Mouse (Mus musculus) limb, embryonic 10.5 days (tissue): ENCODE results near the gene Slc35e4. TPM values are rescaled to one million over a fixed set of nuclear protein-coding genes. Genes with fewer than 3 reads are reported as not detected.

ENCODE experiments used
- DNase-seq: peaks from one replicate; pipeline ENCODE4 v3.0.0-alpha.2; 2017; ENCODE audit warnings: low spot score
- H3K27ac ChIP-seq: fragments of 300-500 bp; sonication (generic); 2 replicates; pipeline ENCODE4 v1.5.1; 2016; ENCODE audit warnings: mild to moderate bottlenecking
- H3K27me3 ChIP-seq: fragments of 300-500 bp; sonication (generic); 2 replicates; pipeline ENCODE4 v1.6.1; 2016; ENCODE audit warnings: low read depth, mild to moderate bottlenecking; ENCODE audit not compliant: poor library complexity, severe bottlenecking
- H3K36me3 ChIP-seq: fragments of 300-500 bp; sonication (generic); 2 replicates; pipeline ENCODE4 v1.6.1; 2016; ENCODE audit warnings: mild to moderate bottlenecking, moderate library complexity
- H3K4me1 ChIP-seq: fragments of 300-500 bp; sonication (generic); 2 replicates; pipeline ENCODE4 v1.6.1; 2016
- H3K4me3 ChIP-seq: fragments of 300-500 bp; sonication (generic); 2 replicates; pipeline ENCODE4 v1.5.1; 2016; ENCODE audit warnings: mild to moderate bottlenecking, moderate library complexity
- H3K9me3 ChIP-seq: fragments of 300-500 bp; sonication (generic); replicated peaks from 2 replicates; pipeline ENCODE4 v1.6.1; 2016; ENCODE audit warnings: mild to moderate bottlenecking
- whole genome bisulfite sequencing: fragments of 180-500 bp; shearing (Covaris S2); methylation state at CpG from one replicate; pipeline ENCODE4 v1.1.7; 2016; 5-methylcytosine and 5-hydroxymethylcytosine counted together
- polyA plus RNA-seq: library from polyadenylated mRNA; unstranded; fragments of >200 nt; fragmentation: Nextera tagmentation; extraction: Ambion mirVana; gene quantifications from 2 replicates; pipeline ENCODE4 v1.2.1, GENCODE M21; 2016

Slc35e4 gene
- polyA plus RNA-seq, 1 experiment from 2014 or later: 2.6 TPM

- no peaks in the 10 kb centered on the region for H3K36me3 ChIP-seq
- DNase-seq: no peak
Observed at GRCm38 (mm10) chr11:3887331-3887730, 27.1 kb downstream of the Slc35e4 start.

GRCm38 (mm10) chr11:3883711-3884110 lies 30.8 kb downstream of the Slc35e4 start:
- Histone ChIP-seq H3K36me3 (no peaks in the 10 kb centered on the region), H3K4me1 (peaks cover 6% of the 10 kb centered on the region), H3K4me3 (no peak overlapping the region), H3K9me3 (no peaks in the 10 kb centered on the region), H3K27ac (no peak overlapping the region), H3K27me3 (no peaks in the 10 kb centered on the region)
- 97% methylated on average over 3 of the region's 3 CpGs for WGBS
- DNase-seq: no peak

More at GRCm38 (mm10) chr11:3887331-3887730, 27.1 kb downstream of the Slc35e4 start:
- H3K27me3 ChIP-seq: no peaks in the 10 kb centered on the region
- WGBS: 82% methylated on average over 5 of the region's 5 CpGs
- H3K4me1 ChIP-seq: peaks cover 6% of the 10 kb centered on the region
- no peaks in the 10 kb centered on the region for H3K9me3 ChIP-seq
- no peak overlapping the region for H3K27ac ChIP-seq
- no peak overlapping the region for H3K4me3 ChIP-seq

- WGBS: 40% methylated on average over 2 of the region's 2 CpGs
- Histone ChIP-seq H3K27ac (no peak overlapping the region), H3K9me3 (no peaks in the 10 kb centered on the region), H3K4me3 (no peak overlapping the region), H3K27me3 (no peaks in the 10 kb centered on the region), H3K4me1 (peaks cover 1% of the 10 kb centered on the region; the same call in 1 of the 2 replicates), H3K36me3 (no peaks in the 10 kb centered on the region)
- DNase-seq: peak; percentile 84
Observed at GRCm38 (mm10) chr11:3879836-3880235, 34.6 kb downstream of the Slc35e4 start.

GRCm38 (mm10) chr11:3878660-3879059 lies 35.8 kb downstream of the Slc35e4 start:
- DNase-seq: no peak
- H3K9me3 ChIP-seq: no peaks in the 10 kb centered on the region
- WGBS: 84% methylated on average over 7 of the region's 7 CpGs
- no peaks in the 10 kb centered on the region for H3K4me1 ChIP-seq
- H3K27ac ChIP-seq: no peak overlapping the region
- no peaks in the 10 kb centered on the region for H3K36me3 ChIP-seq
- H3K4me3 ChIP-seq: no peak overlapping the region
- no peaks in the 10 kb centered on the region for H3K27me3 ChIP-seq

GRCm38 (mm10) chr11:3876419-3876818 lies 38.0 kb downstream of the Slc35e4 start:
- Histone ChIP-seq H3K4me1 (no peaks in the 10 kb centered on the region), H3K27ac (no peak overlapping the region), H3K4me3 (no peak overlapping the region), H3K27me3 (no peaks in the 10 kb centered on the region), H3K36me3 (no peaks in the 10 kb centered on the region), H3K9me3 (no peaks in the 10 kb centered on the region)
- WGBS: 82% methylated on average over 6 of the region's 6 CpGs
- no peak for DNase-seq

- Histone ChIP-seq H3K4me3 (peak overlapping the region; percentile 61), H3K36me3 (no peaks in the 10 kb centered on the region), H3K27ac (peak overlapping the region; percentile 70), H3K27me3 (peaks cover 52% of the 10 kb centered on the region), H3K9me3 (no peaks in the 10 kb centered on the region), H3K4me1 (peaks cover 13% of the 10 kb centered on the region)
- no peak for DNase-seq
- 30% methylated on average over 6 of the region's 6 CpGs for WGBS
Observed at GRCm38 (mm10) chr11:3864343-3864742, 50.1 kb downstream of the Slc35e4 start.

GRCm38 (mm10) chr11:3863454-3864112 lies 50.9 kb downstream of the Slc35e4 start, which contains the start of gene Osbp2:
TSS of gene Osbp2 (minus strand) at chr11:3863903.
- Histone ChIP-seq H3K36me3 (no peaks in the 10 kb centered on the region), H3K27me3 (peaks cover 52% of the 10 kb centered on the region), H3K4me3 (peak within 1 kb of the TSS; percentile 61), H3K9me3 (no peaks in the 10 kb centered on the region), H3K27ac (peak within 1 kb of the TSS; percentile 70), H3K4me1 (peaks cover 13% of the 10 kb centered on the region)
- peak; percentile 93 for DNase-seq
- WGBS: 5% methylated on average over 58 of the region's 58 CpGs

- Histone ChIP-seq H3K36me3 (no peaks in the 10 kb centered on the region), H3K27ac (no peak overlapping the region), H3K4me3 (peak overlapping the region; percentile 61), H3K27me3 (peaks cover 52% of the 10 kb centered on the region), H3K9me3 (no peaks in the 10 kb centered on the region), H3K4me1 (peaks cover 13% of the 10 kb centered on the region)
- WGBS: 75% methylated on average over 19 of the region's 19 CpGs
- no peak for DNase-seq
Observed at GRCm38 (mm10) chr11:3862661-3863453, 51.6 kb downstream of the Slc35e4 start.

- H3K4me1 ChIP-seq: peaks cover 13% of the 10 kb centered on the region
- no peak for DNase-seq
- peaks cover 37% of the 10 kb centered on the region for H3K27me3 ChIP-seq
- H3K27ac ChIP-seq: no peak overlapping the region
- H3K4me3 ChIP-seq: no peak overlapping the region
- 79% methylated on average over 4 of the region's 4 CpGs for WGBS
- H3K9me3 ChIP-seq: no peaks in the 10 kb centered on the region
- no peaks in the 10 kb centered on the region for H3K36me3 ChIP-seq
Observed at GRCm38 (mm10) chr11:3860361-3860760, 54.1 kb downstream of the Slc35e4 start.

- no peak overlapping the region for H3K27ac ChIP-seq
- WGBS: 93% methylated on average over 4 of the region's 4 CpGs
- no peak overlapping the region for H3K4me3 ChIP-seq
- H3K9me3 ChIP-seq: no peaks in the 10 kb centered on the region
- no peaks in the 10 kb centered on the region for H3K36me3 ChIP-seq
- peaks cover 33% of the 10 kb centered on the region for H3K27me3 ChIP-seq
- no peak for DNase-seq
- H3K4me1 ChIP-seq: peaks cover 13% of the 10 kb centered on the region
Observed at GRCm38 (mm10) chr11:3859778-3860177, 54.7 kb downstream of the Slc35e4 start.

GRCm38 (mm10) chr11:3857902-3858301 lies 56.6 kb downstream of the Slc35e4 start:
- Histone ChIP-seq H3K4me1 (no peaks in the 10 kb centered on the region), H3K4me3 (no peak overlapping the region), H3K36me3 (no peaks in the 10 kb centered on the region), H3K27me3 (peaks cover 15% of the 10 kb centered on the region), H3K9me3 (no peaks in the 10 kb centered on the region), H3K27ac (no peak overlapping the region)
- no peak for DNase-seq
- WGBS: 86% methylated on average over 5 of the region's 5 CpGs
